ENCODE assay signal across 8 mouse cellular contexts in genomic region chr7:19628192-19628535, GRCm38 (mm10). TPM values are rescaled to one million over a fixed set of nuclear protein-coding genes. Genes with fewer than 3 reads are reported as not detected.
DNase-seq lines count a peak whose midpoint lies in the region; ATAC-seq and TF ChIP-seq lines count a peak whose summit lies in the region.

No protein-coding gene starts in this region.

- WGBS in kidney, embryonic 16.5 days, result 15% methylated on average over 17 of the region's 17 CpGs
- WGBS in hindbrain, embryonic 13.5 days, result 17% methylated on average over 17 of the region's 17 CpGs
- WGBS in midbrain, embryonic 13.5 days, result 18% methylated on average over 17 of the region's 17 CpGs

- peak overlapping the region; percentile 60; the same call in 1 of the 2 replicates for H3K9ac ChIP-seq in kidney, embryonic 16.5 days (replicated peaks; ENCODE audit: low read length)
- no peak overlapping the region for H3K9ac ChIP-seq in hindbrain, embryonic 13.5 days
- H3K9ac ChIP-seq in midbrain, embryonic 13.5 days (replicated peaks), result no peak overlapping the region

- H3K9me3 ChIP-seq in kidney, embryonic 16.5 days (ENCODE audit: low read length), result no peaks in the 10 kb centered on the region
- H3K9me3 ChIP-seq in hindbrain, embryonic 13.5 days, result no peaks in the 10 kb centered on the region
- no peaks in the 10 kb centered on the region for H3K9me3 ChIP-seq in midbrain, embryonic 13.5 days

- no peak for TF ChIP-seq POLR2A in cortical plate, adult 2 months (IDR thresholded peaks at IDR 0.05; ENCODE audit: extremely low read depth, insufficient read depth, low read length)

- H3K4me2 ChIP-seq in kidney, embryonic 16.5 days (replicated peaks; ENCODE audit: low read depth, low read length), result peak overlapping the region; percentile 88
- peak overlapping the region; percentile 89 for H3K4me2 ChIP-seq in hindbrain, embryonic 13.5 days
- H3K4me2 ChIP-seq in midbrain, embryonic 13.5 days (replicated peaks), result peak overlapping the region; percentile 92

- peaks cover 15% of the 10 kb centered on the region for H3K36me3 ChIP-seq in kidney, embryonic 16.5 days (ENCODE audit: insufficient read depth, low read length)
- H3K36me3 ChIP-seq in hindbrain, embryonic 13.5 days, result peaks cover 14% of the 10 kb centered on the region
- H3K36me3 ChIP-seq in midbrain, embryonic 13.5 days, result peaks cover 15% of the 10 kb centered on the region

- H3K27ac ChIP-seq in kidney, embryonic 16.5 days (ENCODE audit: low read length), result peak overlapping the region; percentile 75
- H3K27ac ChIP-seq in cortical plate, adult 2 months (ENCODE audit: insufficient read depth, low read length), result no peak overlapping the region
- peak overlapping the region; percentile 77; the same call in 1 of the 2 replicates for H3K27ac ChIP-seq in hindbrain, embryonic 13.5 days
- peak overlapping the region; percentile 77; the same call in 1 of the 2 replicates for H3K27ac ChIP-seq in midbrain, embryonic 13.5 days

- DNase-seq in kidney, adult 11 months, result no peak
- no peak for DNase-seq in urinary bladder, postnatal 36 days (ENCODE audit: low spot score in 2 of 2)
- no peak for DNase-seq in cerebellum, adult 11 months

- no peak for ATAC-seq in kidney, embryonic 16.5 days (ENCODE audit: low FRiP score, low TSS enrichment)
- ATAC-seq in hindbrain, embryonic 13.5 days (ENCODE audit: low FRiP score), result peak; percentile 1; the same call in 1 of the 2 replicates
- no peak for ATAC-seq in midbrain, embryonic 13.5 days
- no peak for ATAC-seq in monocyte, adult 5-6 weeks (replicated peaks; ENCODE audit: insufficient number of reproducible peaks, low FRiP score, low TSS enrichment, poor library complexity, severe bottlenecking)

- no peaks in the 10 kb centered on the region for H3K27me3 ChIP-seq in kidney, embryonic 16.5 days (ENCODE audit: insufficient read depth, low read length)
- H3K27me3 ChIP-seq in hindbrain, embryonic 13.5 days, result 0 out of 2 replicates have a peak, but pooled peaks cover 3% of the 10 kb centered on the region
- H3K27me3 ChIP-seq in midbrain, embryonic 13.5 days, result peaks cover 3% of the 10 kb centered on the region; the same call in 1 of the 2 replicates

- peaks cover 5% of the 10 kb centered on the region; the same call in 1 of the 2 replicates for H3K4me1 ChIP-seq in kidney, embryonic 16.5 days (ENCODE audit: insufficient read depth, low read length)
- no peaks in the 10 kb centered on the region for H3K4me1 ChIP-seq in cortical plate, adult 2 months (ENCODE audit: control insufficient read depth, insufficient read depth, low read length)
- peaks cover 10% of the 10 kb centered on the region for H3K4me1 ChIP-seq in hindbrain, embryonic 13.5 days (replicated peaks)
- H3K4me1 ChIP-seq in midbrain, embryonic 13.5 days (replicated peaks), result peaks cover 11% of the 10 kb centered on the region

- peak overlapping the region; percentile 67 for H3K4me3 ChIP-seq in kidney, embryonic 16.5 days (ENCODE audit: low read length)
- peak overlapping the region; percentile 57 for H3K4me3 ChIP-seq in cortical plate, adult 2 months (ENCODE audit: insufficient read depth, low read length)
- H3K4me3 ChIP-seq in hindbrain, embryonic 13.5 days, result peak overlapping the region; percentile 76
- peak overlapping the region; percentile 75 for H3K4me3 ChIP-seq in midbrain, embryonic 13.5 days (replicated peaks)

- no peak for TF ChIP-seq CTCF in cortical plate, adult 2 months (IDR thresholded peaks at IDR 0.05; ENCODE audit: extremely low read depth, insufficient read depth, low read length)

RNA-seq across cellular contexts. Expression of gene Relb, which starts 1.1 kb away (rescaled TPM):
- 10.6 and 10.7 TPM in 2 replicates for polyA plus RNA-seq in kidney, embryonic 16.5 days (2015; fragmentation: Nextera tagmentation; extraction: Ambion mirVana)
- polyA plus RNA-seq in cortical plate, adult 2 months (2012; rRNA removed), result 6.4 and 6.6 TPM in 2 replicates
- polyA plus RNA-seq in hindbrain, embryonic 13.5 days (2015; fragmentation: Nextera tagmentation; extraction: Ambion mirVana), result 4.9 and 5.4 TPM in 2 replicates
- 3.8 and 4.1 TPM in 2 replicates for polyA plus RNA-seq in midbrain, embryonic 13.5 days (2015; fragmentation: Nextera tagmentation; extraction: Ambion mirVana)
- 26.3 to 29.9 TPM (median 27.3 TPM) in 3 replicates for total RNA-seq in monocyte, adult 5-6 weeks (2017)

RNA-seq across cellular contexts. Expression of gene Clasrp, which starts 23.9 kb away (rescaled TPM):
- polyA plus RNA-seq in kidney, embryonic 16.5 days (2015; fragmentation: Nextera tagmentation; extraction: Ambion mirVana), result 52.6 and 55.8 TPM in 2 replicates
- polyA plus RNA-seq in cortical plate, adult 2 months (2012; rRNA removed), result 140 and 162 TPM in 2 replicates
- polyA plus RNA-seq in hindbrain, embryonic 13.5 days (2015; fragmentation: Nextera tagmentation; extraction: Ambion mirVana), result 54.2 and 60.5 TPM in 2 replicates
- 54.0 and 65.0 TPM in 2 replicates for polyA plus RNA-seq in midbrain, embryonic 13.5 days (2015; fragmentation: Nextera tagmentation; extraction: Ambion mirVana)
- total RNA-seq in monocyte, adult 5-6 weeks (2017), result 43.4 to 59.5 TPM (median 53.5 TPM) in 3 replicates

RNA-seq across cellular contexts. Expression of gene Clptm1, which starts 36.7 kb away (rescaled TPM):
- polyA plus RNA-seq in kidney, embryonic 16.5 days (2015; fragmentation: Nextera tagmentation; extraction: Ambion mirVana), result 90.9 and 94.6 TPM in 2 replicates
- 146 and 147 TPM in 2 replicates for polyA plus RNA-seq in cortical plate, adult 2 months (2012; rRNA removed)
- 108 and 109 TPM in 2 replicates for polyA plus RNA-seq in hindbrain, embryonic 13.5 days (2015; fragmentation: Nextera tagmentation; extraction: Ambion mirVana)
- 86.6 and 97.5 TPM in 2 replicates for polyA plus RNA-seq in midbrain, embryonic 13.5 days (2015; fragmentation: Nextera tagmentation; extraction: Ambion mirVana)
- total RNA-seq in monocyte, adult 5-6 weeks (2017), result 42.6 to 53.9 TPM (median 51.1 TPM) in 3 replicates

RNA-seq across cellular contexts. Expression of gene Apoc2, which starts 49.6 kb away (rescaled TPM):
- 2.8 and 4.7 TPM in 2 replicates for polyA plus RNA-seq in kidney, embryonic 16.5 days (2015; fragmentation: Nextera tagmentation; extraction: Ambion mirVana)
- not detected in 2 replicates for polyA plus RNA-seq in cortical plate, adult 2 months (2012; rRNA removed)
- 0.56 TPM in 1 of 2 replicates, not detected in the other for polyA plus RNA-seq in hindbrain, embryonic 13.5 days (2015; fragmentation: Nextera tagmentation; extraction: Ambion mirVana)
- polyA plus RNA-seq in midbrain, embryonic 13.5 days (2015; fragmentation: Nextera tagmentation; extraction: Ambion mirVana), result 0.23 TPM in 1 of 2 replicates, not detected in the other
- total RNA-seq in monocyte, adult 5-6 weeks (2017), result 221 to 583 TPM (median 515 TPM) in 3 replicates

RNA-seq across cellular contexts. Expression of gene Gemin7, which starts 50.8 kb away (rescaled TPM):
- polyA plus RNA-seq in kidney, embryonic 16.5 days (2015; fragmentation: Nextera tagmentation; extraction: Ambion mirVana), result 169 and 183 TPM in 2 replicates
- 54.2 and 57.8 TPM in 2 replicates for polyA plus RNA-seq in cortical plate, adult 2 months (2012; rRNA removed)
- polyA plus RNA-seq in hindbrain, embryonic 13.5 days (2015; fragmentation: Nextera tagmentation; extraction: Ambion mirVana), result 139 and 144 TPM in 2 replicates
- polyA plus RNA-seq in midbrain, embryonic 13.5 days (2015; fragmentation: Nextera tagmentation; extraction: Ambion mirVana), result 134 and 138 TPM in 2 replicates
- 52.9 to 68.5 TPM (median 62.3 TPM) in 3 replicates for total RNA-seq in monocyte, adult 5-6 weeks (2017)
